Mouse (Mus musculus) myocyte (in vitro differentiated cells): ENCODE measurements around the gene Prokr1.

Experiments used
- CEBPB ChIP-seq: IDR thresholded peaks from 2 replicates; pipeline ENCODE4 v1.6.1; 2011; ENCODE audit warnings: mild to moderate bottlenecking, moderate library complexity; ENCODE audit not compliant: poor library complexity, insufficient read depth, severe bottlenecking
- MAX ChIP-seq: IDR thresholded peaks from one replicate; pipeline ENCODE4 v1.6.1; 2011; ENCODE audit warnings: low read depth, mild to moderate bottlenecking, control low read depth
- POLR2A ChIP-seq: IDR thresholded peaks from one replicate; pipeline ENCODE4 v1.6.1; 2011; ENCODE audit warnings: low read depth, mild to moderate bottlenecking, control low read depth, moderate library complexity; ENCODE audit not compliant: insufficient read length
- POLR2AphosphoS2 ChIP-seq: IDR thresholded peaks from one replicate; pipeline ENCODE4 v1.6.1; 2011; ENCODE audit warnings: low read depth, control low read depth; ENCODE audit not compliant: insufficient read length
- USF1 ChIP-seq: IDR thresholded peaks from one replicate; pipeline ENCODE4 v1.6.1; 2011; ENCODE audit warnings: low read depth, mild to moderate bottlenecking, control low read depth, moderate library complexity

- TF ChIP-seq USF1 (no peak), POLR2AphosphoS2 (no peak), CEBPB (no peak), MAX (no peak), POLR2A (no peak)
Observed at GRCm38 (mm10) chr6:87545331-87546217, 45.0 kb downstream of the Prokr1 start.
